11 mouse cellular contexts compared by ENCODE assay signal in the genomic region with DNA sequence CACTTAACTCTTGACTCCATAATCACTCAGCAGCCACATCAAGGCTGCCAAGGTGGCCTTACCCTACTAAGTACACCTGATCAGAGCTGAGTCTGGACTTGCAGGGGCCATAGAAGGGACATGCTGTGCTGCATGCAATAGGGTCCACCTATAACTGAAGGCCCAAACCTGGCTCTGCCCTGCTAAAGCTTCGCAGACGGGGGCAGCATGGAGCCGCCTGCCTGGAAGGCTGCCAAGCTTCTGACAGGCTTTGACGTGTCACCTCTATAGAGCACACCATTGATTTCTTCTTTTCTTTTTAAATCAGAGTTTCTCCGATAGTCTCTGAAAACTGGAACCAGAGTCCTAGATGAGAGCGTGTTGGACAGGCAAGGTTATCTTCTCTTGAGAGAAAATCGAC.
DNase-seq lines count a peak whose midpoint lies in the region; ATAC-seq and TF ChIP-seq lines count a peak whose summit lies in the region.
"Had no signal": no experiment of that assay in that cellular context is flagged by ENCODE, and none has a peak within 500 bp of the region (broad histone marks: within the 10 kb centered on the region; RNA-seq: fewer than 3 reads in every experiment).

No protein-coding gene starts in this region.

- 28% methylated on average over 7 of the region's 7 CpGs for WGBS in heart, adult 2 months
- WGBS in midbrain, embryonic 13.5 days = 50% methylated on average over 7 of the region's 7 CpGs
- 85% methylated on average over 7 of the region's 7 CpGs for WGBS in midbrain, embryonic 10.5 days
- 20% methylated on average over 7 of the region's 7 CpGs for whole genome bisulfite sequencing in forebrain, embryonic 15.5 days
- 20% methylated on average over 7 of the region's 7 CpGs for WGBS in heart, embryonic 16.5 days

- H3K4me2 ChIP-seq in midbrain, embryonic 13.5 days (replicated peaks) = no peak overlapping the region
- H3K4me2 ChIP-seq in forebrain, embryonic 15.5 days (replicated peaks) = no peak overlapping the region
- H3K4me2 ChIP-seq in heart, embryonic 16.5 days (ENCODE audit: low read depth, low read length) = no peak overlapping the region
- H3K4me2 ChIP-seq: liver, embryonic 13.5 days had no signal

- no peak for TF ChIP-seq EP300 in heart, adult 2 months (IDR thresholded peaks at IDR 0.05; ENCODE audit: insufficient read depth, low read depth, low read length)

- no peaks in the 10 kb centered on the region for H3K79me2 ChIP-seq in heart, adult 2 months (replicated peaks; ENCODE audit: control insufficient read depth, insufficient read depth, low read length)

- H3K36me3 ChIP-seq in heart, adult 2 months (ENCODE audit: control insufficient read depth, insufficient read depth, low read length) = no peaks in the 10 kb centered on the region
- no peaks in the 10 kb centered on the region for H3K36me3 ChIP-seq in midbrain, embryonic 13.5 days
- H3K36me3 ChIP-seq in midbrain, embryonic 10.5 days = no peaks in the 10 kb centered on the region
- no peaks in the 10 kb centered on the region for H3K36me3 ChIP-seq in forebrain, embryonic 15.5 days
- no peaks in the 10 kb centered on the region for H3K36me3 ChIP-seq in heart, embryonic 16.5 days (ENCODE audit: control insufficient read depth, insufficient read depth)
- H3K36me3 ChIP-seq: liver, embryonic 13.5 days had no signal

- TF ChIP-seq CTCF in heart, adult 2 months (IDR thresholded peaks at IDR 0.05) = peak; percentile 25; the same call in 1 of the 2 replicates

- no peak for TF ChIP-seq POLR2A in heart, adult 2 months (IDR thresholded peaks at IDR 0.05; ENCODE audit: insufficient read depth, low read depth, low read length)

- DNase-seq in heart, adult 2 months = peak; percentile 4 to 20
- DNase-seq in heart, adult 8-10 months (ENCODE audit: low spot score) = no peak
- DNase-seq in midbrain, embryonic 10.5 days (ENCODE audit: low spot score) = no peak
- no peak for DNase-seq in thymus, postnatal 0 days (ENCODE audit: low spot score)
- DNase-seq in cerebellum, adult 9-10 months = no peak
- DNase-seq: gastrocnemius, postnatal 36 days; kidney, adult 18-20 months; liver, embryonic 13.5 days had no signal

- H3K4me1 ChIP-seq in heart, adult 2 months (ENCODE audit: control insufficient read depth, insufficient read depth, low read length) = no peaks in the 10 kb centered on the region
- H3K4me1 ChIP-seq in midbrain, embryonic 13.5 days (replicated peaks) = peaks cover 10% of the 10 kb centered on the region; the same call in 1 of the 2 replicates
- no peaks in the 10 kb centered on the region for H3K4me1 ChIP-seq in midbrain, embryonic 10.5 days
- peaks cover 19% of the 10 kb centered on the region for H3K4me1 ChIP-seq in forebrain, embryonic 15.5 days
- H3K4me1 ChIP-seq in heart, embryonic 16.5 days (ENCODE audit: control insufficient read depth, insufficient read depth, low read length) = peaks cover 12% of the 10 kb centered on the region
- H3K4me1 ChIP-seq: liver, embryonic 13.5 days had no signal

- intact Hi-C loops in heart, adult 2 months (cut with DNase I) = no loop called here

- no peaks in the 10 kb centered on the region for H3K9me3 ChIP-seq in midbrain, embryonic 13.5 days
- no peaks in the 10 kb centered on the region for H3K9me3 ChIP-seq in midbrain, embryonic 10.5 days (replicated peaks)
- no peaks in the 10 kb centered on the region for H3K9me3 ChIP-seq in forebrain, embryonic 15.5 days
- H3K9me3 ChIP-seq in heart, embryonic 16.5 days (replicated peaks; ENCODE audit: control insufficient read depth, low read length) = no peaks in the 10 kb centered on the region
- H3K9me3 ChIP-seq: liver, embryonic 13.5 days had no signal

- no peaks in the 10 kb centered on the region for H3K27me3 ChIP-seq in heart, adult 2 months (ENCODE audit: control insufficient read depth, insufficient read depth, low read length)
- H3K27me3 ChIP-seq in midbrain, embryonic 13.5 days = no peaks in the 10 kb centered on the region
- no peaks in the 10 kb centered on the region for H3K27me3 ChIP-seq in midbrain, embryonic 10.5 days (ENCODE audit: low read depth, poor library complexity, severe bottlenecking)
- no peaks in the 10 kb centered on the region for H3K27me3 ChIP-seq in forebrain, embryonic 15.5 days
- H3K27me3 ChIP-seq in heart, embryonic 16.5 days (ENCODE audit: control insufficient read depth, insufficient read depth, low read length) = no peaks in the 10 kb centered on the region
- H3K27me3 ChIP-seq: liver, embryonic 13.5 days had no signal

- peak; percentile 40; the same call in 1 of the 2 replicates for ATAC-seq in midbrain, embryonic 13.5 days
- ATAC-seq in forebrain, embryonic 15.5 days (replicated peaks) = peak; percentile 35; the same call in 1 of the 2 replicates
- ATAC-seq in heart, embryonic 16.5 days (replicated peaks; ENCODE audit: extremely low read depth, insufficient read depth, low FRiP score) = peak; percentile 67; the same call in 1 of the 2 replicates

- no peak overlapping the region for H3K4me3 ChIP-seq in heart, adult 2 months
- no peak overlapping the region for H3K4me3 ChIP-seq in midbrain, embryonic 13.5 days (replicated peaks)
- no peak overlapping the region for H3K4me3 ChIP-seq in midbrain, embryonic 10.5 days
- H3K4me3 ChIP-seq in forebrain, embryonic 15.5 days = no peak overlapping the region
- H3K4me3 ChIP-seq in heart, embryonic 16.5 days (ENCODE audit: low read length) = no peak overlapping the region
- H3K4me3 ChIP-seq: liver, embryonic 13.5 days had no signal

- no peak overlapping the region for H3K9ac ChIP-seq in heart, adult 2 months (ENCODE audit: low read depth, low read length)
- H3K9ac ChIP-seq in midbrain, embryonic 13.5 days (replicated peaks) = no peak overlapping the region
- no peak overlapping the region for H3K9ac ChIP-seq in forebrain, embryonic 15.5 days (replicated peaks)
- H3K9ac ChIP-seq in heart, embryonic 16.5 days (ENCODE audit: low read length) = no peak overlapping the region
- H3K9ac ChIP-seq: liver, embryonic 13.5 days had no signal

- H3K27ac ChIP-seq in heart, adult 2 months = no peak overlapping the region
- H3K27ac ChIP-seq in midbrain, embryonic 13.5 days = no peak overlapping the region
- no peak overlapping the region for H3K27ac ChIP-seq in midbrain, embryonic 10.5 days (replicated peaks)
- H3K27ac ChIP-seq in forebrain, embryonic 15.5 days (replicated peaks) = no peak overlapping the region
- H3K27ac ChIP-seq in heart, embryonic 16.5 days (ENCODE audit: low read length) = peak overlapping the region; percentile 55
- H3K27ac ChIP-seq: liver, embryonic 13.5 days had no signal

Comparison
In these comparisons a context has a peak if more than half of its experiments do, and no peak if none do; other contexts are left out.
1. DNase-seq: peak in heart, adult 2 months (2 of 2); none in heart, adult 8-10 months (single experiment), midbrain, embryonic 10.5 days (single experiment), thymus, postnatal 0 days (single experiment) and cerebellum, adult 9-10 months (single experiment).
2. Peak in every context shown above with its lines, with median percentiles within 50 percentile points of each other: ATAC-seq.